Mouse (Mus musculus) effector memory CD4-positive, alpha-beta T cell, adult 7 months (primary cell): ENCODE data around the gene Sirt5. TPM values are rescaled to one million over a fixed set of nuclear protein-coding genes. Genes with fewer than 3 reads are reported as not detected.

Experiments
- polyA plus RNA-seq: library from polyadenylated mRNA; unstranded; fragments of 100-300 nt; shearing (Covaris generic); gene quantifications from one replicate; pipeline ENCODE4 v1.2.1, GENCODE M21; 2017

The Sirt5 gene
- 5.0 TPM for polyA plus RNA-seq

GRCm38 (mm10) chr13:43364985-43365824 lies at the start of gene Sirt5:
Gene Sirt5, plus strand, starts transcription at chr13:43365496.

DNA sequence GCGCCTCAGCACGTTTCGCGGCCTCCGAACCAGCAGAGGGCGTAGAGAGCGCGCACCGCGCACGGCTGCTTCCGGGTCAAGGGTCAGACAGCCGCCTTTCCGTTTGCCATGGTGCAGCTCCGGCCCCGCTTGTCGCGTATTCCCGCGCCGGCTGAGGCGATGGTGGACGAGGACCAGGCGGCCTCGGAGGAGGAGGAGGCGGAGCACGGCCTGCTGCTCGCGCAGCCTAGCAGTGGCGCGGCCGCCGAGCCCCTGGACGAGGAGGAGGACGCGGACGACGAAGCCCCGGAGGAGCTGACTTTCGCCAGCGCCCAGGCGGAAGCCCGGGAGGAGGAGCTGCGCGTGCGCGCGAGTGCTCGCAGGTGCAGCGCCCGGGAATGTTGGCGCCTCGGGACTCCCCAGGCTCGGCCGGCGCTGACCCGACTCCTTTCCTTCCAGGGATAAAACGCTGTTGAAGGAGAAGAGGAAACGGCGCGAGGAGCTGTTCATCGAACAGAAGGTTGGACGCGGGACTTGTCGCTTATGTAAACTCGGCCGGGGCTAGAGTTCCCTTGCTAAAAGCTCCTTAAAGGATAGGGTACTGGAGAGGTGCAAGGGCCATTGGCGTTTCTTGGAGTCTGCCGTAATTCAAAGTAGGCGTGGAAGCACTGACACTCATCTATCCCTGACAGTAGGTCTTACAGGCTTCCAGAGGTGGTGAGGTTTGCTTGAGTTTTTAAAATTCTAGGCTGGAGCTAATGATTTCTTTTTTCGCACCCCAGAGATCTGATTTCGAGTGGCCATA lies 33.2 kb downstream of the Sirt5 start, which contains the start of gene Nol7:
Gene Nol7, plus strand, starts transcription at position 94 of the 784 bp plus-strand sequence.

Other genes starting within 250 kb of the Sirt5 start
- 3.5 TPM for gene Tbc1d7, start 194.0 kb upstream of the Sirt5 start, polyA plus RNA-seq
- gene Gfod1, start 61.3 kb upstream of the Sirt5 start, polyA plus RNA-seq, result 17.5 TPM
- gene Nol7, start 32.9 kb downstream of the Sirt5 start, polyA plus RNA-seq, result 165 TPM
- 162 TPM for gene Ranbp9, start 115.8 kb downstream of the Sirt5 start, polyA plus RNA-seq
- 37.3 TPM for gene Mcur1, start 194.7 kb downstream of the Sirt5 start, polyA plus RNA-seq